Mouse (Mus musculus) myocyte (in vitro differentiated cells): ENCODE measurements around the gene Zswim8. TPM values are rescaled to one million over a fixed set of nuclear protein-coding genes. Genes with fewer than 3 reads are reported as not detected.

Experiments used
- H3K27me3 ChIP-seq: one replicate; pipeline ENCODE4 v1.6.1; 2011; ENCODE audit not compliant: control insufficient read depth, insufficient read depth, insufficient read length
- H3K36me3 ChIP-seq: one replicate; pipeline ENCODE4 v1.6.1; 2011; ENCODE audit not compliant: control insufficient read depth, insufficient read depth
- H3K4me2 ChIP-seq: one replicate; pipeline ENCODE4 v1.6.1; 2011; ENCODE audit warnings: low read depth, control low read depth
- H3K4me3 ChIP-seq: one replicate; pipeline ENCODE4 v1.5.1; 2011; ENCODE audit warnings: mild to moderate bottlenecking, control low read depth, moderate library complexity
- H3K79me2 ChIP-seq: one replicate; pipeline ENCODE4 v1.6.1; 2011; ENCODE audit not compliant: control insufficient read depth, insufficient read depth
- H3ac ChIP-seq: one replicate; pipeline ENCODE4 v1.6.1; 2011; ENCODE audit not compliant: control insufficient read depth, insufficient read length
- CEBPB ChIP-seq: IDR thresholded peaks from 2 replicates; pipeline ENCODE4 v1.6.1; 2011; ENCODE audit warnings: mild to moderate bottlenecking, moderate library complexity; ENCODE audit not compliant: poor library complexity, insufficient read depth, severe bottlenecking
- E2F4 ChIP-seq: IDR thresholded peaks from one replicate; pipeline ENCODE4 v1.6.1; 2011; ENCODE audit warnings: mild to moderate bottlenecking, control low read depth, moderate library complexity; ENCODE audit not compliant: insufficient read depth
- MYOD1 ChIP-seq, 3 experiments: IDR thresholded peaks; one replicate each; pipeline ENCODE4 v1.6.1; 2011; ENCODE audit warnings: control low read depth in 2 of 3, low read depth in 2 of 3, mild to moderate bottlenecking in 2 of 3, moderate library complexity in 1 of 3; ENCODE audit not compliant: insufficient read length in 2 of 3, control insufficient read depth in 1 of 3
- MYOG ChIP-seq, 3 experiments: IDR thresholded peaks; one replicate each; pipeline ENCODE4 v1.6.1; 2011; ENCODE audit warnings: control low read depth in 2 of 3, low read depth in 2 of 3, mild to moderate bottlenecking in 2 of 3; ENCODE audit not compliant: insufficient read length in 2 of 3, control insufficient read depth in 1 of 3, insufficient read depth in 1 of 3
- POLR2A ChIP-seq: IDR thresholded peaks from one replicate; pipeline ENCODE4 v1.6.1; 2011; ENCODE audit warnings: low read depth, mild to moderate bottlenecking, control low read depth, moderate library complexity; ENCODE audit not compliant: insufficient read length
- POLR2AphosphoS2 ChIP-seq: IDR thresholded peaks from one replicate; pipeline ENCODE4 v1.6.1; 2011; ENCODE audit warnings: low read depth, control low read depth; ENCODE audit not compliant: insufficient read length
- TCF12 ChIP-seq: IDR thresholded peaks from one replicate; pipeline ENCODE4 v1.6.1; 2011; ENCODE audit warnings: mild to moderate bottlenecking, control low read depth; ENCODE audit not compliant: poor library complexity, insufficient read depth, severe bottlenecking
- TCF3 ChIP-seq: IDR thresholded peaks from one replicate; pipeline ENCODE4 v1.6.1; 2011; ENCODE audit warnings: low read depth, control low read depth; ENCODE audit not compliant: insufficient read length
- USF1 ChIP-seq: IDR thresholded peaks from one replicate; pipeline ENCODE4 v1.6.1; 2011; ENCODE audit warnings: low read depth, mild to moderate bottlenecking, control low read depth, moderate library complexity
- polyA plus RNA-seq: library from polyadenylated mRNA; unstranded; fragments of >200 nt; fragmentation: generic; extraction: Trizol; gene quantifications from one replicate; pipeline ENCODE4 v1.2.1, GENCODE M21; 2012; ENCODE audit warnings: missing spikeins

The Zswim8 gene
- polyA plus RNA-seq, 1 experiment = 74.9 TPM

DNA sequence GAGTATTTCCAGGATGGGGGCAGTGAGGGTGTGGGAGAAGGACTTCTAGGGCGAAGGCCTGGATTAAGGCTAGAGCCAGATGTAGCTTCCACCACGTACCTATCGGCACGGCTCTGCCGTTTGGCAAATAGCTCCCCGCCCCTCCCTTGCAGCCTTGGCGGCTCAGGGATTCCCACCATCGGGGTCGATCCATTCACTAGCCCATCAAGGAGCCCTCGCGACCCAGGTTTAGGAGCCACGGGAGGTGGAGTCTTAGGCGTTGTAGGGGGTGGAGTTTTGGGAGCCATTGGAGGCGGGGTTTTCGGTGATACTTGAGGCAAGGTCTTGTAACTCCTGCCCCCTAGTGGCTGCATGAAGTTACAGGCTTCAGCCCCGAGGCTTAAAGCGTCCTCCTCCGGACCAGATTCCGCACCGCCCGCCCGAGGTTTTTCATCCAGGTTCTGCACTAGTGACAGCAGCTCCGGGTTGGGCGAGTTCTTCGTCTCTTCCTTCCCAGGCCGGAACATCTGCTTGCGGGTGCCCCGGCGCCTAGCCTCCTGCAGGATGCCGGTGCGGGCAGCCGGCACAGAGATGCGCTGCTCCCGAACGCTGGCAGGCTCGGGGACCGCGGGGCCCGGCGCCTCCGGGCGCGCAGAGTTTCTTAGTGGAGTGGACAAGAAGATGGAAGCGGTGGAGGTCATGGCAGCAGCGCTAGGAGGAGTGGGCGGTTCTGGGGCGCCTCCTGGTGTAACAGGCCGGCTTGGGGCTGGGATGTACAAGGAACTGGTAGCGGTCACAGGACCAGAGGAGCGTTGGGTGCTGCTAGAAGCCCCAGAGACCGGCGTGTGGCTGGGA is 46.3 kb upstream of the Zswim8 start:
- no peaks in the 10 kb centered on the region for H3K36me3 ChIP-seq
- peak overlapping the region; percentile 84 for H3K4me2 ChIP-seq
- TF ChIP-seq POLR2A (peak; percentile 58), MYOD1 (IDR thresholded peaks at IDR 0.05; ENCODE audit: control insufficient read depth in 1 of 3, insufficient read length in 2 of 3, low read depth in 2 of 3) (peak in 1 of 3 experiments; percentile 16), E2F4 (no peak), MYOG (IDR thresholded peaks at IDR 0.05; ENCODE audit: control insufficient read depth in 1 of 3, insufficient read depth in 1 of 3, insufficient read length in 2 of 3, low read depth in 2 of 3) (peak in 1 of 3 experiments; percentile 7), POLR2AphosphoS2 (peak; percentile 50)
- H3K4me3 ChIP-seq = peak overlapping the region; percentile 46
- H3K27me3 ChIP-seq = no peaks in the 10 kb centered on the region
- peak overlapping the region; percentile 20 for H3ac ChIP-seq
- H3K79me2 ChIP-seq = peaks cover 23% of the 10 kb centered on the region

DNA sequence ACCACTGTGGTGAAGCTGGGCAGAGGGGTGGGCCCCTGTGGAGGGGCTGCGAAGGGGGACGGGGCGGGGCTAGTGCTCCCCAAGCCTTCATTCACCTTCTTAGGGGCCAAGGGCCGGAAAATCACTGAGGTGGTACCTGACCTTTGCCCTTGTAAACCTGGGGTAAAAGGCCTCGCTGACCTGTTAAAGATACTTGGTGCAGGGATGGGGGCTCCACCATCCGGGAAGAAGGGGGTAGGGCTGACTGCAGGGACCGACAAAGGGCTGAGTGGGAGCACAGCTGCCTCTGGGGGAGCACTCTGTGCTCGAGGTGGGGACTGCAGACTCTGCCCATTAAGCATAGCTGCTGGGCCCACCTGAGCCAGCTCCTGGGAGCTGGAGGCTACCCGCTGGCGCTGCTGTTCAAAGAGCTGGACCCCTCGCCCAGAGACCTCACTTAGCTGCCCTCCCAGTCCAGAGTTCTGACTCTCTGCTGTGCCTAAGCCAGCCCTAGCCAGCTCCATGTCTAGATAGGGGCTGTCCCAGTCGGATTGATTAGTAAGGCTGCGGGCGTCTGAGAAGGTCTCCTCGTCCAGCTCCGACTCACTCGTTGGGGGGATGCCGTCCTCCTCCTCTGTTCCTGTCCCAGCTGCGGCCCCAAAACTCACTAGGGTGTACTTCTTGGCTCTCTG is 45.6 kb upstream of the Zswim8 start:
- Histone ChIP-seq H3K79me2 (peaks cover 30% of the 10 kb centered on the region), H3K36me3 (no peaks in the 10 kb centered on the region), H3K4me2 (peak overlapping the region; percentile 84), H3ac (peak overlapping the region; percentile 20), H3K27me3 (no peaks in the 10 kb centered on the region), H3K4me3 (peak overlapping the region; percentile 46)
- no peak for TF ChIP-seq CEBPB
- no peak for TF ChIP-seq TCF12
- TF ChIP-seq MYOD1 (IDR thresholded peaks at IDR 0.05; ENCODE audit: control insufficient read depth in 1 of 3, insufficient read length in 2 of 3, low read depth in 2 of 3) = peak in 1 of 3 experiments; percentile 23

DNA sequence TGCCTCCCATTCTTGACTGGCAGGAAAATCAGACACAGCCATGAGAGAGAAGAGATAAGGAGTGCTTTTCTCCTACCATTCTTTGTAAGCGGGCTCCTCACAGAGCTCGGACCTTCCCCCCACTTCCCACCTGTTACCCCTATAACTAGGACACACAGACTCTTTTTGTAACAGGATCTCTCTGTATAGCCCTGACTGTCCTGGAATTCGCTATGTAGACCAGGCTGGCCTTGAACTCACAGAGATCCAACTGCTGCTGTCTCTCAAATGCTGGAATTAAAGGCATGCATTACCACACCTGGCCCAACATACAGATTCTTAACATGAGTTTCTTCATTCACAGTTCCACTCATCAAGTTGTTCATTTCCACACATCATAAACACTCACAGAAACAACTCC is 44.6 kb upstream of the Zswim8 start:
- Histone ChIP-seq H3K4me3 (peak overlapping the region; percentile 46), H3K79me2 (peaks cover 31% of the 10 kb centered on the region), H3K27me3 (no peaks in the 10 kb centered on the region), H3K4me2 (peak overlapping the region; percentile 84), H3K36me3 (no peaks in the 10 kb centered on the region), H3ac (peak overlapping the region; percentile 20)
- TF ChIP-seq MYOD1 (IDR thresholded peaks at IDR 0.05; ENCODE audit: control insufficient read depth in 1 of 3, insufficient read length in 2 of 3, low read depth in 2 of 3) (peak in 2 of 3 experiments; percentile 58 to 63), POLR2AphosphoS2 (no peak)

DNA sequence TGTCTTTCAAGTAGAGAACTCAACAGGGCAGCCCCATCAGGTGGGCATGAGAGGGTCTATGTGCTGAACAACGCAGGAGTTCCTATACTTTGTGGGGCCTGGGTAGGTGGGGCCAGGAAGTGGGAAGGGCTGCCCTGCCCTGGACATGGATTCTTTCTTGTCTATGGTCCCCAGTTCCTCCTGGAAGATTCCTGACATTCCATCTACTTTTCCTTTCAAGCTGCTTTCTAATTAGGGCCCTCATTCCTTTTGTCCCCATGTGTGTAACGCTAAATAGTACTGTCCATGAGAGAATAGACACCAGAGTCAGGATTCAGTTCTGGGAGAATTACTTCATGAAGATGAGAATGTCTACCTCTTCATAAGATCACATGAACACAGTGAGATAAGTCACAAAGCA is 43.8 kb upstream of the Zswim8 start:
- no peaks in the 10 kb centered on the region for H3K36me3 ChIP-seq
- H3K4me3 ChIP-seq = peak overlapping the region; percentile 46
- no peaks in the 10 kb centered on the region for H3K27me3 ChIP-seq
- peak overlapping the region; percentile 84 for H3K4me2 ChIP-seq
- H3K79me2 ChIP-seq = peaks cover 31% of the 10 kb centered on the region
- TF ChIP-seq USF1 (no peak), POLR2AphosphoS2 (peak; percentile 42), TCF12 (no peak), MYOG (IDR thresholded peaks at IDR 0.05; ENCODE audit: control insufficient read depth in 1 of 3, insufficient read depth in 1 of 3, insufficient read length in 2 of 3, low read depth in 2 of 3) (no peak), POLR2A (peak; percentile 27), CEBPB (no peak)
- peak overlapping the region; percentile 20 for H3ac ChIP-seq

DNA sequence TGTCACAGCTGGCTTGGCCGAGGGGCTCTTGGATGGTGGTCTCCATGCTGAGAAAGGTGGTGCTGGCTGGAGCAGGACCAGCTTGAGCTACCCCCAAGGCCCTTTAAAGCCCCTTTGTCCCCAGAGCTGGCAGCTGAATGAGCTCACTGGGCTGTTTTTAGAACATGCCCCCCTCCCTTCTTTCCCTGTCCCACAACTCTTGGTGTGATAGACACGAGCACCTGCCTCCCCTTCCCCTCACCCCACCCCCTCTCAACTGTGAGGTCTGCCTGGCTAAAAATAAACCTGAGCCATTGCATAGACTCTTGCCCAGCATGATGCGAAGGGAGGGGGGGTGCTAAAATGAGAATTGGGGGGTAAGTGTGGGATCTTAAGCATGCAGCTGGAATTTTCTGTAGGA is 42.9 kb upstream of the Zswim8 start:
- H3ac ChIP-seq = peak overlapping the region; percentile 20
- H3K79me2 ChIP-seq = peaks cover 31% of the 10 kb centered on the region
- H3K4me2 ChIP-seq = peak overlapping the region; percentile 84
- no peaks in the 10 kb centered on the region for H3K36me3 ChIP-seq
- H3K4me3 ChIP-seq = peak overlapping the region; percentile 46
- H3K27me3 ChIP-seq = no peaks in the 10 kb centered on the region
- TF ChIP-seq POLR2A (peak; percentile 26), POLR2AphosphoS2 (no peak), CEBPB (no peak), TCF3 (no peak), MYOD1 (IDR thresholded peaks at IDR 0.05; ENCODE audit: control insufficient read depth in 1 of 3, insufficient read length in 2 of 3, low read depth in 2 of 3) (peak; percentile 81 to 98 (median 87)), TCF12 (peak; percentile 43), MYOG (IDR thresholded peaks at IDR 0.05; ENCODE audit: control insufficient read depth in 1 of 3, insufficient read depth in 1 of 3, insufficient read length in 2 of 3, low read depth in 2 of 3) (peak in 1 of 3 experiments; percentile 51)
